Mouse (Mus musculus): ENCODE data around the gene Cd34.

The Cd34 gene

DNA sequence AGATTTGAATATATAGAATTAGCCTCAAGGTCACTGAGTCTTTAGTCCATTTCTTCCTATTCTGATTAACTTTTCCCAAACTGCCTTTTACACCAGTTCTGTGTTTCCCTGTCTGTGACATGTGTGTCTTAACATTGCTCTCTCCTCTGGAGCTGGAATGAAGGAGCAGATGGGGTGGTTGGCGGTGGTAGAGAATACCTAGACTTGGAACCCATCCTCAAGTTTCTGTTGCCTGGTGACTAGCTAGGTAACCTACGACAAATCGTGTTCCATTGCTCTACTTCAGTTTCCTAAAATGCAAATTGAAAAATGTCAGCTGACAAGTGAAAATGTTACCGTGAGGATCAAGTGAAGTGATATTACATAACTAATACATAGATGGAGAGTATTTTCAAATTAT is 33.4 kb downstream of the Cd34 start:
- DNase-seq (ENCODE audit: low spot score in 2 of 2): peak in 1 of 2 experiments; percentile 64

DNA sequence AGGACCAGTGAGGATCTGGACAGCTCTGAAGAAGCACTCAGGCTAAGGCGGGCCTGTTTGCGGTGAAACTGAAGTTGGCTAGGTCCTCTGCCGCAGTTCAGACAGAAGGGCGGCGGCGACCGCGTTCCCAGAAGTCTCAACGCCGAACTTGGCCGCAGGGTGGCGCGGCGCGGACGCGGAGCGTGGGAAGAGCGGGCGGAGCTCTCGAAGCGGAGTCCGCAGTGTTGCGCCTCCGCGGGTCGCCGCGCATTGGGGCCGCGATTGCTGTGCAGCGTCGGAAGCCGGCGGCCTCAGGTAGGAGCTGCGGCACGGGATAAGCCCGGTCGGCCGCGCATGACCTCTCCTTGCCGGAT is 37.5 kb downstream of the Cd34 start:
- peak; percentile 93 to 94 for DNase-seq (ENCODE audit: low spot score in 2 of 2)

DNA sequence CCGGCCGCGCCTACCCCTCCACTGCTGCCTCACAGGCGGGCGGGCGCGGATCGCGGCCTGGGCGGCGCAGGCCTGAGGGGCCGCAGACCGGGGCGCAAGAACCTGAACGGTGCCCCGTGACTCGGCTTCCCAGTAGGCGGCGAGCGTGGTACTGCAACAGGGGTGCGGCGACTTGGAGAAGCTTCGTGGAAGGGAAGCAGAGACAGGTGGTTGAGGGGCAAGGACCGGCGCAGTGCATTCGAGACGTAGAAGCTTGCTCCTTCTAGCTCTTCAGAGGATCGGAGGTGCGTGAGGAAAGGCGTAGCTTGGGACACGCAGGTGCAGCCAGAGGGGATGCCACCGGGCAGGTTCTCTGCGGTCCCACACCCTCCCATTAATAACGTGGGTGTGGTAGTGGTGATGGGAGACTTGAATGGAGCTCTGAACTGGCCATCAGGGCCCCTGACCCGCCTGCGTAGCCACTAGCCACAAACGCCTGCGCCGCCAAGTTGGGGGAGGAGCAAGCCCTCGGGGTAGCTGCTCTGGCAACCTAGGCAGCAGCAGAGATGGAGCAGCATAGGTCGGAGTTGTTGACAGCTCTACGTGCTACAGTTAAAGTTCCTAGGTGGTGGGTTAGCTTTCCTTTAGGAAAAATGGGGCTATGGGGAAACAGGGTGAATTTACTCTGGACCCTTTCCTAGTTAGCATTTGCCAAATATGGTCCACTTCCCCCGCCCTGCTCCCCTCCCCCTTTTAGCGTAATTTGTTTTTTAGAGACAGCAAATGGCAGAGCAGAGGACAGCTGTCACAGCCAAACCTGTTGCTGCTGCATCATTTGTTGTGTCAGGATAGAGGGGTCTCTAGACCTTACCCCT is 38.1 kb downstream of the Cd34 start:
- DNase-seq (ENCODE audit: low spot score in 2 of 2): peak; percentile 78 to 82

DNA sequence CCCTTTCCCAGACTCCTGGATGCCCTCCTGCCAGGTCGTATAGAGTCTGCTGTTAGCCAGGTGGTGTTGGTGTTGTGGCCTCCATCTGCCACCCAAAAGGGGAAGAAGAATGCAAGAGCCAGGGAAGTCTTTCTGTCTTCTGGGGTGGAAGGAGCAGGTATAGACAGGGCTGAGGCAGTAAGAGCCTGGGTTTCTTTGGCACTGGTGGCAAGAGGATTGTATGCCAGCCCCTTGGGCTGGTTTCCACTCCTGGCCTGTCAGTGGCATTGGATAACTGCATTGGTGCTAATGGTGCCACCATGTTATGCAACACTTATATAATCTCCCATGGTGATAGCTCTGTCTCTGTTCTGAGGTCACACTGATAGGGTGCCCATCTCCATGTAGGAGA is 38.7 kb downstream of the Cd34 start:
- DNase-seq (ENCODE audit: low spot score in 2 of 2): peak; percentile 40 to 49

DNA sequence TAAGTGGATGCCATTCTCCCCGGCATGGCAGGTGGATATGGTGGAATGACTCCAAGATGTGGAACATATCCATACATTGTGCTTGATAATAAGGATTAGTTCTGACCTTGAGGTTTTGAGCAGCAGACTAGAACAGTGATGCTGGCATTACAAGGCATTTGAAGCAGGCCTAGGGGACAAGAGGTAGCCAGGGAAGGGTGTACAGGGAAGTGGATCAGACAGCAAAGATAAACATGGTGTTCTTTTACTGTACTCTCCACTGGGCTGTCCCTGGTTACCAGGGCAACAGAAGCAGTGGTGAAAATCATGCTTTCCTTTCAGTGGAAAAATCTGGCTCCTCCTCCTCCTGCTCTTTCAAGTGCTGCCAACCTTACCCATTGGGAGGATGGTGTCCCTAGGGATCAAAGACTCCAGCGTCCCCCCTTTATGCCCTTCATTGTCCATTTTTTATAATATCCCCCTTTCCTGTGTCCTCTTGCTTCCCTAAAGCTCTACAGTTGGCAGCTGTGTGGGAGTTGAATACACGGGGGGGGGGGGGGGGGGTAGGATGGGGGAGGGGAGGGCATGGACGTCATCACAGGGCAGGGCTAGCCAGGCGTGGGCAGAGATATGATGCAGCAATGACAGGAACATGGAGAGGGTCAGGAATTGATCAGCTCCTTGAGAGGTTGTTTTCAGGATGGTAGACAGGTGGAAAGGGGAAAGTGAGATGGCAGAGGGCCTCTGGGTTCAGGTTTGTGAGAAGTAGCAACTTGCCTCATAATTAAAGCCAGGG is 39.5 kb downstream of the Cd34 start:
- DNase-seq (ENCODE audit: low spot score in 2 of 2): peak; percentile 69 to 83

GRCm38 (mm10) chr1:194980826-194981435 is 42.3 kb downstream of the Cd34 start:
- no peak for DNase-seq (ENCODE audit: low spot score in 2 of 2)

- DNase-seq (ENCODE audit: low spot score in 2 of 2): no peak
These were observed 44.5 kb downstream of the Cd34 start for GRCm38 (mm10) chr1:194982931-194983690.

DNA sequence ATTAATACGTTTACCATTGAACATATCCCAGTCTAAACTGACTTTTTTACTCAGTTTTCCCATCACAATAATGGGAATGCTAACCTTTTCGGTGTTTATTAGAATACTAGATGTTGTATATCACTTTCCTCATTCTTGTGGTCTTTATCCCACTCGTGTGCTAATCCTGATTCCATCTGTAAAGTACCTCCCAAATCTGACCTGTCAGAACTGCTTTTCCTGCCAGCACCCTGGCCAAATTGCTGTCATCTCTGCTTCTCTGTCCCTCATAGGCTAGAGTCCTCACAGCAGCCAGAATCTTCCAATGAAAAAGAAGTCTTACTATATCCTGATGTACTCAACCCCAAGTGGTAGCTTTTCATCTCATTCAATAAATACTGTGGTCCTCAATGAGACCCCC is 46.3 kb downstream of the Cd34 start:
- DNase-seq (ENCODE audit: low spot score in 2 of 2): no peak

DNA sequence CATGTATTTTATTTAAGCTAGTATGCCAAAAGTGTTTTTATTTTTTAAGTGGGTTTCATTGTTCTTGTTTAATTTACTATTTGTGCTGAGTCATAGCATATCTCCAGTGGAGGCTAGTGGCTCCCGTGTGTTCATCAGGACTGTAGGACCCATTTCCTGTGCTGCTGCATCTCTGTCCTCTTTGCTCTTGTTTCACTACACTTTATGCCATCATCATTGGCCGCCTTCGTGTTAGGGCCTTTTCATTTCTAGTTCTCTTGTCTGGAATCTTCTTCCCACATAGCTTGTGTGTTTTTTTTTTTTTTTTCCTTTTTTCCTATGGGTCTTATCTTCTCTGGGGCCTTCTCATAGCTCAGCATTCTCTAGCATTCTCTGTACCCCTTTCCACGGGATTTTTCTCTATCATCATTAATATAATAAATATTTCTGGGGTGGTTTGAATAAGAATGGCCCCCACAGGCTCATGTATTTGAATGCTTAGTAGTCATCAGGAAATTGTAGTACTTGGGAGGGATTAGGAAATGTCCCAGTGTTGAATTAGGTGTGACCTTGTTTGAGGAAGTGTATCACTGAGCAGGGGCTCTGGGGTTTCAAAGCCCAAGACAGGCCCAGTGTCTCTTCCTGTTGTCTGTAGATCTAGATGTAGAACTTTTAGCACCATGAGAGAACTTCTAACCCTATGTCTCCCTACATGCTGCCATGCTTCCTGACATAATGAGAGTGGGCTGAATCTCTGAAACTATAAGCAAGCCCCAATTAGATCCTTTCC is 47.0 kb downstream of the Cd34 start:
- DNase-seq (ENCODE audit: low spot score in 2 of 2): no peak

- DNase-seq (ENCODE audit: low spot score in 2 of 2): no peak
These were observed 50.4 kb downstream of the Cd34 start for GRCm38 (mm10) chr1:194989024-194989423.

DNA sequence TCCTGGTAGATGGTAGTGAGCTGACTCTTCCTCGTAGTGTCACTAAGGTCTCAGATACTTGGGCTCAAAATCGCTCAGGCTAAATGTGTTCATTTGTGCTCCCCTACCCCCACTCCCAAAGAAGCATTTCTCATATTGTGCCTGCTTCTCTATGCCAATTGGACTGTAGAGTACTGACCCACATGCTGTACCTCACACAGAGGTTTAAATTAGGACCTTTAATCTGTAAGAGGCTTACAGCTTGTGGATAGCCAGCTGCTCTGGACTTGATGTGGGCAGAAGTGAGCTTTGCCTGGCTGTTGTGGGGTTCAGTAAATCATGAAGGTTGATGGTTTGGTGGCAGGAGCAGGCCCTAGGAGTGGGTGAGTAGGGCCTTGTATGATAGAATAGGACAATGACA is 52.4 kb downstream of the Cd34 start:
- DNase-seq (ENCODE audit: low spot score in 2 of 2): no peak

DNA sequence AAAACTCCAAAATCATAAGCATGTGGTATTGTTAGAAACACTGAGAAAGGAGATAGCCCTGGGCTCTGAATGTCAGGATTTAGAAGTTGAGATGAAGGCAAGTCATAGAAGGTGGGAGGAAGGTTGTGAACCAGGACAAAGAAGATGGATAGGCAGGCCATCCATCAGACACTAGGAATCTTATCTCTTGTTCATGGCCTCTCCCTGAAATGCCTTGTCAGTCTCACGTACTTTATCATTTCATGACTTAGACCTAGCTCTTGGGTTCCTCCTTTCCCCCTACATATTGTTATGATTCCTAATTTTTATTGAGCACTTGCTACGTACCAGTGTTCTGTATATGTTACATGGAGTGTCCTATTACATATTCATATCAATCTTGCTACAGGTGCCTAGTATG is 53.0 kb downstream of the Cd34 start:
- DNase-seq (ENCODE audit: low spot score in 2 of 2): no peak

GRCm38 (mm10) chr1:194992589-194993317 is 54.1 kb downstream of the Cd34 start:
- no peak for DNase-seq (ENCODE audit: low spot score in 2 of 2)

- no peak for DNase-seq (ENCODE audit: low spot score in 2 of 2)
These were observed 54.9 kb downstream of the Cd34 start for GRCm38 (mm10) chr1:194993409-194993988.

GRCm38 (mm10) chr1:194994262-194994661 is 55.6 kb downstream of the Cd34 start:
- DNase-seq (ENCODE audit: low spot score in 2 of 2): peak in 1 of 2 experiments; percentile 13

- peak in 1 of 2 experiments; percentile 27 for DNase-seq (ENCODE audit: low spot score in 2 of 2)
These were observed 56.6 kb downstream of the Cd34 start for GRCm38 (mm10) chr1:194995196-194995595.

DNA sequence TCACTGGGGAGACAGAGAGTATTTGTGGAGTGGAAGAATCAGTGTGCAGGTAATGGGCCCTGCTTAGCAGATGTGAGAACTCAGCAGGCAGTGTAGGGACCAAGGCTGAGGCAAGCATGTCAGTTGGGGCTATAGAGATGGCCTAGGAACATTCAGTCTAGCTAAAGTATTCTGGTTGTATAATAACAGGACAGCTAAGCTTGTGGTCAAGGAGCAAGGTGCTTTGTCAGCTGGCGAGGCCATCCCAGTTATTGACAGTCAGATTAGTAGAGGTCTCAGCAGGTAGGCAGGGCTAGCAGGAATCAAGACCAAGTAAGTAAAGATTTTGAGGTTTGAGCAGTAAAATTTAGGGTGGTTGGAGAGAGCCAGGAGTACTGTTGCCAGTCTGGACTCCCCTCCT is 59.8 kb downstream of the Cd34 start:
- peak in 1 of 2 experiments; percentile 21 for DNase-seq (ENCODE audit: low spot score in 2 of 2)

DNA sequence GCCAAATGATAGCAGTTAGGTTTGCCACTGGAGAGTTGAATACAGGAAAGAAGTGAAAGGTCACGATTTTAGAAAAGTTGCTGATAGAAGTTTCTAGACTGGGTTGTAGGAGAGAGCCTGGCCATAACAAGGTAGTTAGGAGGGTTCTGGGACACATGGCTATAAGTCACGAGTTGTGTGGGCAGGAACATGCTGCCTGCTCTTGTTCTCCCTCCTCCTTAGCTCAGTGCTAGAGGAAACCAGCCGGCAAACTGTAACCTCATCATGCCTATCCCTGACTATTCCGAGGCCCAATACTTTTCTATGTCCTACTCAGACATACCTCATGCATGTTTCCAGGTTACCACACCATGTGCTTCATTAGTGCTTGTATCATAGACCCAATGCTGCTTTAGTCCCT is 64.7 kb downstream of the Cd34 start:
- DNase-seq (ENCODE audit: low spot score in 2 of 2): no peak

GRCm38 (mm10) chr1:195004194-195004593 is 65.6 kb downstream of the Cd34 start:
- no peak for DNase-seq (ENCODE audit: low spot score in 2 of 2)

DNA sequence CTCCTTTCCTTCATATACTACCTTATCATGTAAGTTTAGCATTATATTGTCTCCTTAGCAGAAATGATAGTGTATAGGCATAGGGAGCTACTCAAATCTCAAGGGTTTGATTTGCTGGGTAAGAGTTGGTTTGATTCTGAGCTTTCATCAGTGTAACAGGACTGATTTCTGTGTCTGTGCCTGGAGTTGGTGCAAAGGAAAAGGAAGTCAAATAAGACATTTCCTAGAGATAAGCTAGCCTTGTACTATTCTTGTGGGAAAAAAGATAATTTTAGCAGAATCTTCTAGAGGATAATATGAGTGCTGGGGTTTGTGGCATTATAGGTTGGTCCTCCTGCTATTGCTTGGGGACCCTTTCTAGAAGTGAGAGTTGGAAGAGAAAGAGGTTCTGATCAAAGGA is 67.6 kb downstream of the Cd34 start:
- DNase-seq (ENCODE audit: low spot score in 2 of 2): no peak
